ENCODE assay signal across 15 mouse cellular contexts in genomic region chr11:55329868-55330772, GRCm38 (mm10). TPM values are rescaled to one million over a fixed set of nuclear protein-coding genes. Genes with fewer than 3 reads are reported as not detected.
A peak's percentile ranks its signal among the peaks of the same experiment; 100 is the strongest.
DNase-seq lines count a peak whose midpoint lies in the region; ATAC-seq and TF ChIP-seq lines count a peak whose summit lies in the region.
"Had no signal": no experiment of that assay in that cellular context is flagged by ENCODE, and none has a peak within 500 bp of the region (broad histone marks: within the 10 kb centered on the region; RNA-seq: fewer than 3 reads in every experiment).

No protein-coding gene starts in this region.

- peak; percentile 42 for DNase-seq in cerebellum, adult 11-12 months
- no peak for DNase-seq in cerebellum, adult 11 months
- peak; percentile 44 for DNase-seq in heart, postnatal 4 days
- DNase-seq in lung, embryonic 14.5 days = peak; percentile 90
- no peak for DNase-seq in lung, postnatal 14 days
- DNase-seq: adrenal gland, postnatal 10 days; right cerebral cortex, adult 18-20 months had no signal

- TF ChIP-seq CTCF in lung, embryonic 14.5 days (IDR thresholded peaks at IDR 0.05; ENCODE audit: low read depth) = no peak

- H3K4me2 ChIP-seq in heart, embryonic 12.5 days = no peak overlapping the region
- H3K4me2 ChIP-seq in lung, embryonic 14.5 days = no peak overlapping the region
- no peak overlapping the region for H3K4me2 ChIP-seq in intestine, embryonic 15.5 days (replicated peaks)
- no peak overlapping the region for H3K4me2 ChIP-seq in neural tube, embryonic 15.5 days
- H3K4me2 ChIP-seq: limb, embryonic 12.5 days; neural tube, embryonic 13.5 days had no signal

- ATAC-seq in heart, embryonic 12.5 days (ENCODE audit: insufficient number of reproducible peaks, low FRiP score) = no peak
- ATAC-seq in lung, embryonic 14.5 days (ENCODE audit: insufficient read depth) = peak; percentile 59
- no peak; the same call in 1 of the 2 replicates for ATAC-seq in intestine, embryonic 15.5 days
- no peak for ATAC-seq in neural tube, embryonic 15.5 days (ENCODE audit: low FRiP score)
- ATAC-seq: midbrain, embryonic 16.5 days had no signal

- H3K27ac ChIP-seq in heart, embryonic 12.5 days (ENCODE audit: poor library complexity, severe bottlenecking) = no peak overlapping the region
- H3K27ac ChIP-seq in lung, embryonic 14.5 days (ENCODE audit: low read depth) = peak overlapping the region; percentile 25; the same call in 1 of the 2 replicates
- peak overlapping the region; percentile 63 for H3K27ac ChIP-seq in intestine, embryonic 15.5 days
- no peak overlapping the region for H3K27ac ChIP-seq in neural tube, embryonic 15.5 days (replicated peaks)
- H3K27ac ChIP-seq: limb, embryonic 12.5 days; neural tube, embryonic 13.5 days had no signal

- H3K4me1 ChIP-seq in heart, embryonic 12.5 days (replicated peaks) = peaks cover 9% of the 10 kb centered on the region
- peaks cover 7% of the 10 kb centered on the region; the same call in 1 of the 2 replicates for H3K4me1 ChIP-seq in lung, embryonic 14.5 days (ENCODE audit: insufficient read depth)
- peaks cover 10% of the 10 kb centered on the region for H3K4me1 ChIP-seq in intestine, embryonic 15.5 days (replicated peaks)
- H3K4me1 ChIP-seq in neural tube, embryonic 15.5 days = peaks cover 4% of the 10 kb centered on the region; the same call in 1 of the 2 replicates
- H3K4me1 ChIP-seq: neural tube, embryonic 13.5 days had no signal

- 63% methylated on average over 16 of the region's 16 CpGs for WGBS in heart, embryonic 12.5 days
- 50% methylated on average over 16 of the region's 16 CpGs for WGBS in lung, embryonic 14.5 days
- WGBS in intestine, embryonic 15.5 days = 58% methylated on average over 16 of the region's 16 CpGs
- WGBS in neural tube, embryonic 15.5 days = 82% methylated on average over 16 of the region's 16 CpGs

- H3K9me3 ChIP-seq in heart, embryonic 12.5 days (replicated peaks) = no peaks in the 10 kb centered on the region
- no peaks in the 10 kb centered on the region for H3K9me3 ChIP-seq in lung, embryonic 14.5 days (ENCODE audit: low read depth, low read length)
- no peaks in the 10 kb centered on the region for H3K9me3 ChIP-seq in intestine, embryonic 15.5 days
- H3K9me3 ChIP-seq in neural tube, embryonic 15.5 days (replicated peaks) = no peaks in the 10 kb centered on the region
- H3K9me3 ChIP-seq: limb, embryonic 12.5 days; neural tube, embryonic 13.5 days had no signal

- 0 out of 2 replicates have a peak, but pooled peaks cover under 1% of the 10 kb centered on the region for H3K27me3 ChIP-seq in heart, embryonic 12.5 days (replicated peaks)
- no peaks in the 10 kb centered on the region for H3K27me3 ChIP-seq in lung, embryonic 14.5 days (ENCODE audit: insufficient read depth, low read length)
- H3K27me3 ChIP-seq in intestine, embryonic 15.5 days (replicated peaks) = no peaks in the 10 kb centered on the region
- H3K27me3 ChIP-seq in neural tube, embryonic 15.5 days (replicated peaks) = no peaks in the 10 kb centered on the region
- H3K27me3 ChIP-seq: limb, embryonic 12.5 days; neural tube, embryonic 13.5 days had no signal

- H3K36me3 ChIP-seq in heart, embryonic 12.5 days = no peaks in the 10 kb centered on the region
- H3K36me3 ChIP-seq in lung, embryonic 14.5 days (ENCODE audit: insufficient read depth) = no peaks in the 10 kb centered on the region
- no peaks in the 10 kb centered on the region for H3K36me3 ChIP-seq in intestine, embryonic 15.5 days
- no peaks in the 10 kb centered on the region for H3K36me3 ChIP-seq in neural tube, embryonic 15.5 days
- H3K36me3 ChIP-seq: limb, embryonic 12.5 days; neural tube, embryonic 13.5 days had no signal

- H3K4me3 ChIP-seq in heart, embryonic 12.5 days = no peak overlapping the region
- H3K4me3 ChIP-seq in lung, embryonic 14.5 days (ENCODE audit: low read depth, low read length) = no peak overlapping the region
- H3K4me3 ChIP-seq in intestine, embryonic 15.5 days (replicated peaks) = no peak overlapping the region
- no peak overlapping the region for H3K4me3 ChIP-seq in neural tube, embryonic 15.5 days (replicated peaks)
- H3K4me3 ChIP-seq: erythroblast, embryonic 14.5 days; limb, embryonic 12.5 days; neural tube, embryonic 13.5 days had no signal

- no peak overlapping the region for H3K9ac ChIP-seq in heart, embryonic 12.5 days
- no peak overlapping the region for H3K9ac ChIP-seq in lung, embryonic 14.5 days
- no peak overlapping the region for H3K9ac ChIP-seq in intestine, embryonic 15.5 days
- H3K9ac ChIP-seq in neural tube, embryonic 15.5 days (replicated peaks) = no peak overlapping the region
- H3K9ac ChIP-seq: limb, embryonic 12.5 days; neural tube, embryonic 13.5 days had no signal

RNA-seq across cellular contexts. Expression of gene Fat2, which starts 6.2 kb away (rescaled TPM):
- under 1 TPM; 0.05 to 0.07 TPM for total RNA-seq in heart, postnatal 4 days (2021)
- not detected in 2 replicates for polyA plus RNA-seq in heart, embryonic 12.5 days (2016; fragmentation: Nextera tagmentation; extraction: Ambion mirVana)
- polyA plus RNA-seq in lung, embryonic 14.5 days (2014; fragmentation: Nextera tagmentation; extraction: Ambion mirVana) = 0.29 and 0.53 TPM in 2 replicates
- polyA plus RNA-seq in intestine, embryonic 15.5 days (2015; fragmentation: Nextera tagmentation; extraction: Ambion mirVana) = 0.05 and 0.14 TPM in 2 replicates
- 0.04 and 0.14 TPM in 2 replicates for polyA plus RNA-seq in neural tube, embryonic 15.5 days (2015; fragmentation: Nextera tagmentation; extraction: Ambion mirVana)
- total RNA-seq: granulocyte monocyte progenitor cell, adult 5-6 weeks had no signal
- polyA plus RNA-seq: erythroblast, embryonic 14.5 days had no signal

Comparison
In these comparisons a context has a peak if more than half of its experiments do, and no peak if none do; other contexts are left out.
1. DNase-seq: peak in cerebellum, adult 11-12 months (single experiment), heart, postnatal 4 days (single experiment) and lung, embryonic 14.5 days (single experiment); none in cerebellum, adult 11 months (single experiment) and lung, postnatal 14 days (single experiment).
2. H3K27ac ChIP-seq: peak in lung, embryonic 14.5 days (single experiment) and intestine, embryonic 15.5 days (single experiment); none in heart, embryonic 12.5 days (single experiment) and neural tube, embryonic 15.5 days (single experiment).